Mouse (Mus musculus): ENCODE results near the gene Ap4b1.

DNA sequence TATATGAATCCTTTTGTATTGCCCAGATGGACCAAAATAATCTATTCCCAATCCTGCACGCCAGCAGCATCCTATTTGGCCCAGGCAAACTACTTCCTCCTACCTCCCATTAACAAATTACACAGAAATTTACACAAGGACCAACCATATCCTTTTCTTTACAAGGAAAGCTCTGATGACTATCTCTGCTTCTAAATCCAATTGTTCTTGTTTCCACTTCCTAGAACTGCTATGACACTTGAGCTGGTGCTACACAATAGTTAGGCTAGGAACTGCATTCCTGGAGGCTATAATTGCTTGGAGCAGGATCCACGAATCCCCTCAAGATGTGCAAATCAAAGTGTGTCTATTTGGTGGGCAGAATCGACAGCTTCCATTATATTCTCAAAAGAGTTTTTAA is 42.5 kb upstream of the Ap4b1 start:
- TF ChIP-seq GATA1 (IDR thresholded peaks at IDR 0.05; ENCODE audit: borderline replicate concordance, low read length) (no peak), CTCF (IDR thresholded peaks at IDR 0.05; ENCODE audit: low read depth, low read length) (no peak), TAL1 (conservative IDR thresholded peaks at IDR 0.05; ENCODE audit: low read depth, low read length) (no peak)
